Mouse (Mus musculus): ENCODE results near the gene Slc38a8.

DNA sequence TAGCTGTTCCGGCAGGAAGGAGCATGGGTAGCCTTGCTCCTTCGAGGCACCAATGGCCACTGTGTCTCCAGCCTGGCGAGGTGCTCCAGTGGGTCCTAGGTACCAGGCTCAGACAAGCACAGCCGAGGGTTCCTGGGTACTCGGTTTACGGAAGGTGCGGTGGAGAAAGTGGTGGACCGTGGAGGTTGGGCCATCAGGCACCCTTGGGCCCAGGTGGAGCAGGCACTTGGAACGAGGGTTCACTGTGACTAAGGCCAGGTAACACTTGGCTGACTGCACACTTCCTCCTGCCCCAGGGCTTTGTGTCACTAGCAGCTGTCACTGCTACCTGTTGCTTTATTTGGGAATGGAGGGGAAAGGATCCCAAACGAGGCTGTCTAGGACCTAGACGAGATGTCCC is 64.0 kb downstream of the Slc38a8 start:
- TF ChIP-seq CTCF (IDR thresholded peaks at IDR 0.05; ENCODE audit: low read depth), result no peak
- TF ChIP-seq EP300 (optimal IDR thresholded peaks at IDR 0.05), result no peak

Data from stomach, postnatal 0 days (tissue).